Mouse (Mus musculus) testis, adult 2 months (tissue): ENCODE results near the gene C1qtnf6. TPM values are rescaled to one million over a fixed set of nuclear protein-coding genes. Genes with fewer than 3 reads are reported as not detected.
A peak's percentile ranks its signal among the peaks of the same experiment; 100 is the strongest.

Experiments
- H3K27ac ChIP-seq: fragments of 200-500 bp; 2 replicates; pipeline ENCODE4 v1.5.1; 2012; ENCODE audit warnings: low read depth, low read length; ENCODE audit not compliant: control insufficient read depth, insufficient read depth
- H3K27me3 ChIP-seq: fragments of 200-500 bp; 2 replicates; pipeline ENCODE4 v1.6.1; 2012; ENCODE audit warnings: mild to moderate bottlenecking, low read length, moderate library complexity; ENCODE audit not compliant: control insufficient read depth, insufficient read depth
- H3K36me3 ChIP-seq: fragments of 200-500 bp; 2 replicates; pipeline ENCODE4 v1.6.1; 2012; ENCODE audit warnings: mild to moderate bottlenecking, low read length; ENCODE audit not compliant: control insufficient read depth, insufficient read depth
- H3K4me1 ChIP-seq: fragments of 200-500 bp; 2 replicates; pipeline ENCODE4 v1.6.1; 2012; ENCODE audit warnings: low read length; ENCODE audit not compliant: control insufficient read depth, insufficient read depth
- H3K4me3 ChIP-seq: fragments of 200-500 bp; 2 replicates; pipeline ENCODE4 v1.5.1; 2012; ENCODE audit warnings: low read depth, mild to moderate bottlenecking, low read length, moderate library complexity, mixed read lengths; ENCODE audit not compliant: control insufficient read depth
- CTCF ChIP-seq: fragments of 200-500 bp; IDR thresholded peaks from 2 replicates; pipeline ENCODE4 v1.5.1; 2012; ENCODE audit warnings: low read depth, mild to moderate bottlenecking, inconsistent platforms, low read length, moderate library complexity; ENCODE audit not compliant: control insufficient read depth, insufficient read depth, insufficient replicate concordance
- POLR2A ChIP-seq: fragments of 200-500 bp; IDR thresholded peaks from 2 replicates; pipeline ENCODE4 v1.6.1; 2012; ENCODE audit warnings: low read depth, mild to moderate bottlenecking, inconsistent platforms, low read length, moderate library complexity; ENCODE audit not compliant: control insufficient read depth
- polyA plus RNA-seq: library from polyadenylated mRNA; depleted of rRNA; stranded (reverse); fragments of >200 nt; gene quantifications from 2 replicates; pipeline ENCODE4 v1.2.3, GENCODE M21; 2012

C1qtnf6 gene
- polyA plus RNA-seq, 1 experiment, result 9.8 TPM

DNA sequence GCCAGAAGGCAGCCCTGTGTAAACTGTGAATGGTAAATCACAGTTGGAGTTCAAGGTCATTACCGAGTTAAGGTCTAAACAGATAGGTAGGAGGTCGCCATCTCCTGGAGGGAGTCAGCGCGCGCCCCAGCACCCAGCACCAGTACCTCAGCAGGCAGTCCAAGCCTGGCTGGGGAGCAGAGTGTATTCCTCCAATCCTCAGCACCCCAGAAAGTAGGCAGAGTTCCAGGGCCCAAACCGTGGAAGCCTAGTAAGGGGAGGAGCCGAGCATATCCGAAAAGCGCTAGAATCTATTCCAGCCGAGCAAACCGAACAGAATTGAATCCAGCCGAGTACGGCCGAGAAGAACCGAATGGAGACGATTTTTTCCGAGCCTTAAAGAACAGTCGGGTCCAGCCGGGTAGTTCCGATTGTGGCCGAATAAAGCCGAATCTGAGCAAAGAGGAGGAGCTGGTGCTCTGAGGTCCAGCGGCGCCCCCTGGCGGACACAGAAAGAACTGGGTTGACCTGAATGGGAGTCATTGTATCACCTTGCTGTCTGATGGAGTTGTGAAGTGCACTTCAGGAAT, 769 bp upstream of the C1qtnf6 start:
- peaks cover 9% of the 10 kb centered on the region for H3K4me1 ChIP-seq
- H3K27me3 ChIP-seq, result no peaks in the 10 kb centered on the region
- H3K27ac ChIP-seq, result peak overlapping the region; percentile 92
- H3K4me3 ChIP-seq, result peak overlapping the region; percentile 8; the same call in 1 of the 2 replicates
- H3K36me3 ChIP-seq, result no peaks in the 10 kb centered on the region
- TF ChIP-seq POLR2A, result 0 out of 2 replicates have a peak, but pooled peaks have one; percentile 11
- peak; percentile 96 for TF ChIP-seq CTCF

DNA sequence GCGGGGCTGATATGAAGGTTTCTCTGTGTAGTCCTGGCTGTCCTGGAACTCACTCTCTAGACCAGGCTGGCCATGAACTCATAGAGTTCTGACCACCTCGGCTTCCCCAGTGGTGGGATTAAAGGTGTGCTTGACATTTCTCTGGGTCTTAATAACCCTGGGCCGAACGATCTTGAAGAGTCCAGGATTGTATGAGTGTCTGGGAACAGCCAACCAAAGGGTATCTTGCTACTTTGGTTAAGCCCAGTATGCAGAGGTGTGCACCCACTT, 170 bp upstream of the C1qtnf6 start:
- H3K36me3 ChIP-seq, result no peaks in the 10 kb centered on the region
- no peak overlapping the region for H3K4me3 ChIP-seq
- H3K27me3 ChIP-seq, result no peaks in the 10 kb centered on the region
- H3K4me1 ChIP-seq, result peaks cover 9% of the 10 kb centered on the region
- TF ChIP-seq CTCF (no peak), POLR2A (no peak)
- peak overlapping the region; percentile 92 for H3K27ac ChIP-seq

DNA sequence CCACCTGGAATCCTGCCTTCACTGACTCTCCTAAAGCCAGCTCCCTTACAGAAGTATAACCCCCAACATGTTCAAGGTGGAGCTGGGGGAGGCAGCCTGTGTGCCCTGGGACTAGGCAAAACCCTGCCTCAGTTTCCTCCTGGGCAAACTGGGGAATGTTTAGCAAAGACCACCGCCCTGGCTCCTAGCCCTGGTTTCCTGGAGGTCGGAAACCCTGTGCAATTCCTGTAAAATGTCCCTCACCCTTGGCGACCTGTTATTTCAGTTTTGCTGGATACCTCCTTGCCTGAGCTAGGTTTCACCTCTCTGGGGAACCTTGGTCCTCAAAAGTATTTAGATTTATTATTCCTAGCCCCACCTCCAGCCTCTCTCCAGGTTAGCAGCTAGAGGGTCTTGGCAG, 1.1 kb downstream of the C1qtnf6 start:
- no peak for TF ChIP-seq POLR2A
- TF ChIP-seq CTCF, result no peak
- Histone ChIP-seq H3K27ac (peak overlapping the region; percentile 82), H3K27me3 (no peaks in the 10 kb centered on the region), H3K4me3 (no peak overlapping the region), H3K36me3 (no peaks in the 10 kb centered on the region), H3K4me1 (peaks cover 9% of the 10 kb centered on the region)

DNA sequence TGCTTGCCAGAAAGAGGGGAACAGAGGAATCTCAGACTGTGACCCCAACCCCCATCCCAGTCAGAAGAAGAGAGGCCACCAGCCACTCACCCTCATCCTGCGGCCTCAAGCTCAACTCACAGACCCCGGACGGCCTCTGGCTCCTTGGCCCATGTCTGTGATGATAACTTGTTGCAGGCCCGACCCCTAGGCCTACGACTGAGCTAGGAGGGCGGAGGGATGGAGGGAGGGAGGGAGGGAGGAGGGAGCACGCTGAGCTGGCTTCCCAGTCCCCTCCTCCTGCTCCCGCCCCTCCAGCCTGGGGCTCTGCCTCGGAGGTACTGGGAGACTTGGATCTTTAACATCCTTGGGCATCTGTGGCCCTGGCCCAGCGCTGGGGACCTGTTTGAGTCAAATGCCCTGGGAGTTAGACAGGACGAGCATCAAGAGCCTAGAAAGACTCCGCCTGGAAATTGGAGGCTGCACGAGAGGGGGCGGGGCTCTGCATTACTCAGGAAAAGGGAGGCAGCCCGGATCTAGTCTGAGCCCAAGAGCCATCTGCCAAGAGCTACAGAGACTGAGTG, 1.7 kb downstream of the C1qtnf6 start:
- H3K4me1 ChIP-seq, result peaks cover 9% of the 10 kb centered on the region
- H3K27ac ChIP-seq, result peak overlapping the region; percentile 82

DNA sequence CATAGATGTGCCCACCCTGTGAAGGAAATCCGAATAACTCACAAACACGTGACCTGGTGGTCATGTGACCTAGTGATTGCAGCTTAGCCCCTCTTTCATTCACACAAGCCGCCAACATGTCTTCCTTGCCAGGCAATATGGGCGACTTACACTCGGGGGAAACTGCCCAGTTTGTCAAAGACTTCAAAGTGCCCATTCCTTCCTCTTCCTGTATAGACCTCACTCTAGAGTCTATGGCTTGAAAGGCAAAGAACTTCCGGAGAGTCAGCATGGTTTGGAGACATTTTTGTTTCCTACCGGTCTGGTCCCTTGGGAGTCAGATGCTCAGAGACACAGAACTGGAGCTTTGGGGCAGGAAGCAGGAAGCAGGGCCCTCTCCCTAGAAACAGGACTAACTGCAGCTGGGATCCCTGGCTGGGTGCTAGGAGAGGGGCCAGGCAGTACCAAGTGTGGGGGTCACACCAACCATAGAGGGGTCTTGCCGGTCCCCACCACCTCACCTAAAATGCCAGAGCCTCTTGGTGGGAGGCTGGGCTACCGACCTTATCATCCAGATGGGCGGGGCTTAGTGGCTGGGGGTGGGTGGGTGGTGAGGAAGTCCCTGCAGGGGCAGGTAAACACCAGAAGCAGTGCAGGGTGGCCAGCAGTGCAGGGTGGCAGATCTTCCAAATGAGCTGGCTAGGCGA, 2.3 kb downstream of the C1qtnf6 start:
- no peaks in the 10 kb centered on the region for H3K27me3 ChIP-seq
- no peak for TF ChIP-seq CTCF
- no peak for TF ChIP-seq POLR2A
- peak overlapping the region; percentile 75 for H3K27ac ChIP-seq
- H3K4me1 ChIP-seq, result peaks cover 9% of the 10 kb centered on the region
- H3K4me3 ChIP-seq, result peak overlapping the region; percentile 55
- H3K36me3 ChIP-seq, result no peaks in the 10 kb centered on the region

More for the DNA sequence above, 1.7 kb downstream of the C1qtnf6 start:
- no peaks in the 10 kb centered on the region for H3K27me3 ChIP-seq
- peak overlapping the region; percentile 55 for H3K4me3 ChIP-seq
- TF ChIP-seq POLR2A (0 out of 2 replicates have a peak, but pooled peaks have one; percentile 20), CTCF (no peak)
- H3K36me3 ChIP-seq, result no peaks in the 10 kb centered on the region

DNA sequence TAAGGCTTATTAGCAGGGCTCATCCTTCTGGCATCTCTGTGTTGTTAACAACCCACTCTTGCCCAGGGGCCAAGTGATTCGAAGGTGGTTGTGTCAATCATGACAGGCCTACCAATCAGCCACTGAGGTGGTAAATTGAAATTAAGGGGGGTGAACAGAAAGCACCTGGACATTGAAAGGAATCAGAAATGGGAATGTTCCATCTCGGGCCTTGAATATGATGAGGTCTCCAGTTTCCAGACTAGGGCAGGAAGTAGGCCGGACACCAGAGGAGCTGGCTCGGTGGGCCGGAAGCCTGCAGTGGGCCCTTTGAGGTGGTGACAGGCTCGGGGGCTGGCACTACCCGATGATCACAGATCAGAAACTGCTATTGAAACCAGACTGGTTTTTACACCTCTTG, 3.2 kb downstream of the C1qtnf6 start:
- no peaks in the 10 kb centered on the region for H3K27me3 ChIP-seq
- no peak overlapping the region for H3K4me3 ChIP-seq
- no peak overlapping the region for H3K27ac ChIP-seq
- TF ChIP-seq POLR2A (no peak), CTCF (no peak)
- H3K4me1 ChIP-seq, result peaks cover 9% of the 10 kb centered on the region
- H3K36me3 ChIP-seq, result no peaks in the 10 kb centered on the region

DNA sequence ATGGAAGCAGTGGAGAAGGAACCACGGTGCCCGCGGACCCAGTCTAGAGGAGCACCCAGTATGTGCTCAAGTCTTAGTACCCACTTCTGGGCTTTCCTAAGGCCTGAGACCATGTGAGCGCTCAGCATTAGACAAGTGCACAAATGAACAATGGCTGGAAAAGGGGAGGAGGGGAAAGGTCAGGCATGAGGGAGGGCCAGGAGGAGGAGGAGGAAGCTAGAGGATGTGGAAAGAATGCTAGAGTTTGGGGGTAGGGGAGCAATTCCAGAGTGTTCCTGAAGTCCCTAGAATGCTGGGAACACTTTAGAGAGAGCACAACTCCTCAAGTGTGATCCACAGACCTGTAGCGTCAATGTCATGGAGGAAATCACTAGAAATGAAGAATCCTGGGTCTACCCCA, 7.1 kb downstream of the C1qtnf6 start:
- Histone ChIP-seq H3K4me1 (no peaks in the 10 kb centered on the region), H3K27me3 (no peaks in the 10 kb centered on the region), H3K4me3 (no peak overlapping the region), H3K36me3 (no peaks in the 10 kb centered on the region), H3K27ac (no peak overlapping the region)
- TF ChIP-seq CTCF (no peak), POLR2A (no peak)
